Mouse (Mus musculus) kidney, embryonic 16.5 days (tissue): ENCODE data around the gene Gm20747. TPM values are rescaled to one million over a fixed set of nuclear protein-coding genes. Genes with fewer than 3 reads are reported as not detected.
"Not testable (repeated sequence)": the region's sequence is repeated elsewhere in the genome, so short reads cannot be mapped to it uniquely, and the experiment has no call there.

Experiments used
- ATAC-seq: fragments of 200-750 bp; cut with Nextera tagmentation; 2 replicates; pipeline ENCODE4 v1.8.0; 2017; ENCODE audit warnings: moderate TSS enrichment; ENCODE audit not compliant: low FRiP score, low TSS enrichment
- H3K27ac ChIP-seq: fragments of 300-500 bp; sonication (generic); 2 replicates; pipeline ENCODE4 v1.5.1; 2014; ENCODE audit warnings: low read length
- H3K27me3 ChIP-seq: fragments of 300-500 bp; sonication (generic); 2 replicates; pipeline ENCODE4 v1.6.1; 2014; ENCODE audit warnings: low read length, control low read depth, mixed read lengths; ENCODE audit not compliant: insufficient read depth
- H3K36me3 ChIP-seq: fragments of 300-500 bp; sonication (generic); 2 replicates; pipeline ENCODE4 v1.6.1; 2014; ENCODE audit warnings: low read length, control low read depth, mixed read lengths; ENCODE audit not compliant: insufficient read depth
- H3K4me1 ChIP-seq: fragments of 300-500 bp; sonication (generic); 2 replicates; pipeline ENCODE4 v1.6.1; 2014; ENCODE audit warnings: low read length, control low read depth, mixed read lengths; ENCODE audit not compliant: insufficient read depth
- H3K4me2 ChIP-seq: fragments of 300-500 bp; sonication (generic); replicated peaks from 2 replicates; pipeline ENCODE4 v1.6.1; 2014; ENCODE audit warnings: low read depth, low read length
- H3K4me3 ChIP-seq: fragments of 300-500 bp; sonication (generic); 2 replicates; pipeline ENCODE4 v1.5.1; 2014; ENCODE audit warnings: mild to moderate bottlenecking, low read length
- H3K9ac ChIP-seq: fragments of 300-500 bp; sonication (generic); replicated peaks from 2 replicates; pipeline ENCODE4 v1.6.1; 2014; ENCODE audit warnings: low read length
- H3K9me3 ChIP-seq: fragments of 300-500 bp; sonication (generic); 2 replicates; pipeline ENCODE4 v1.6.1; 2016; ENCODE audit warnings: low read length, control low read depth
- WGBS: fragments of 180-500 bp; shearing (Covaris S2); extraction: QIAGEN DNeasy Blood & Tissue Kit; methylation state at CpG from one replicate; pipeline ENCODE4 v1.1.7; 2014; 5-methylcytosine and 5-hydroxymethylcytosine counted together
- polyA plus RNA-seq: library from polyadenylated mRNA; unstranded; fragments of >200 nt; fragmentation: Nextera tagmentation; extraction: Ambion mirVana; gene quantifications from 2 replicates; pipeline ENCODE4 v1.2.1, GENCODE M21; 2015

Gene Gm20747
- not detected in 2 replicates for polyA plus RNA-seq

DNA sequence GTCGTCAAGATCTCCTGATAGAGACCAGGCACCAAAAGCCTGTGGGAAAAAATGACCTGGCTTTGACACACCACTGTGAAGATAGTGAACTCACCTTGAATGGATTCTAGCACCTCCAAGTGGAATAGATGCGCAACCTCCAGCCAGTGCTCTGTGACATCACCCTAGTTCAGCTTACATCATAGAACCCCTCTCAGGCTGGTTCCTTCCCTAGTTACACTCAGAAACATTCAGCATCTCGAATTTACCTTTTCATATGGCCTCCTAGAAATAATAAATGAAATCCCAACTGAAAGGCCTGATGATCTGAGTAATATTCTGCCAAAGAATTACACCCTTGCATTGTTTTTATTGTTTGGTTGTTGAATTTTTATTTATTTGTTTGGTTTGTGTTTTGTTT lies at the start of gene Gm20747:
TSS of gene Gm20747 (minus strand) at position 101 of the 400 bp plus-strand sequence.
- H3K4me2 ChIP-seq, H3K27ac ChIP-seq, H3K4me1 ChIP-seq, H3K9me3 ChIP-seq, H3K9ac ChIP-seq, H3K36me3 ChIP-seq, ATAC-seq, H3K4me3 ChIP-seq, H3K27me3 ChIP-seq: not testable (repeated sequence)
- no CpG with 5 or more reads among the region's 3 CpGs for WGBS
